Mouse (Mus musculus) layer of hippocampus, postnatal 10 days (tissue): Measurements from ENCODE around the gene Bcl11b. TPM values are rescaled to one million over a fixed set of nuclear protein-coding genes. Genes with fewer than 3 reads are reported as not detected.

ENCODE experiments used
- DNase-seq, 2 experiments: peaks; one replicate each; pipeline ENCODE4 v3.0.0; 2021; ENCODE audit warnings: low spot score in 2 of 2
- total RNA-seq, 2 experiments: library from RNA; stranded (reverse); gene quantifications; 2 replicates each; pipeline ENCODE4 v1.2.3; 2021

Gene Bcl11b
- total RNA-seq, 2 experiments from 2014 or later: 118 to 127 TPM

DNA sequence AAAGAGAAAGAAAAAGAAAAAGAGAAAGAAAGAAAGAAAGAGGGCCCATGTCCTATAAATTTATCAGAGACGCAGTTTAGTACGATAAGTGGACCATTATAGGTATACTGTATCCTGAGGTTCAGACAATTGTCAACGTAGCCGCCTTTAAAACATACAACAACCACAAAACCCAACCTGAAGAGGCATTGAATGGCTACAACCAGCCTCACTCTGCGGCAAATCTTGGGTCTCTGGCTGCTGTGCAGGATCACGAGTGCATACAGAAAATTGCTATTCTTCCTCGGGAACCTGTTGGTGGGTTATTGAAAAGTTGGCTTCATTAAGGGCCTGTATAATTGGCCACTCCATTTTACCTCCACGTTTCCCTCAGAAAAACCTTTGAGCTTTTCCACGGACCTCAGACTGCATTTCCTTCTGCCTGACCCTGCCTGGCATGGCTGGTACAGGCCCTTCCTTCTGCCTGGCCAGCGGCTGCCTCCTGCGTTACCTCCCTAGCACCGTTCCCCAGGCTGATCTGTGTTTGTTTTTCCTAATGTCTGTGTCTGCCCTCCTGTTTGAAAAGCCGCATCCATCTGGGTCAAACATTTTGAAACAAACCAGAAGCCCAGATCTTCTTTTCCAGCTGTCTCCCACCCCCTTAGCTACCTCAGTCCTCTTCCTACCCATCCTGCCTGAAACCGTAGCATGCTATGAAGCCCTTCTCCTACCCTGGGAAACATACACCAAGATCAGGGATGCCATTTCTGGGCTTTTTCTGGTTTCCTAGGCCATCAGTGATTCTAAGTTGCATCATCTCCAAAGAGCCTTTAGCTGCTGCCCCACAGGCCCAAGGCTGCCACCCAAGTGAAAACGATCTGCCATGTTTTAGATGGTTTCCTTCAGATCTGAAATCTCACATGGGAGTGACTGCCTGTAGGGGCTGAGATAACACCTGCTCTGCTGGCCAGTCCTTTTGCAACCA, 3.4 kb downstream of the Bcl11b start:
- peak in 1 of 2 experiments; percentile 8 for DNase-seq

GRCm38 (mm10) chr12:107998746-107999145, 4.7 kb downstream of the Bcl11b start:
- DNase-seq: peak; percentile 91

- DNase-seq: peak in 1 of 2 experiments; percentile 22
These were observed 5.5 kb downstream of the Bcl11b start for GRCm38 (mm10) chr12:107997901-107998300.

DNA sequence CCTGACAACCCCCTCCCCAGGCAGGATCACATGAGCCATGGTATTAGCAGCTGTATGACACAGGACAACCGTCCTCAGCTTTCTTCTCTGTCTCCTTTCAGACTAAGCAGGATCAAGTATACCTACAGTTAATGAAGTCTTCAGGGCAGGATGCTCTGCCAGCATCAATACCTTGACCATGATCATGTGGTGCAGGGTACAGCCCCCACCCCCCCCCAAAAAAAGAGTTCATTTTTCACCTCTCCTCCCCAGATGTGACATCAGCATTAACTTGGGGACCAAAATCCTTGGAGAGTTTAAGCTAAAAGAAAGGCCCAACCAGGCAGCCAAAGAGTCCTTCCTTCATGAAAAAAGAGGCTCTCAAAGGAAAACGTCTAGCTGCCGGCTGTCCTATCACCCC, 6.2 kb downstream of the Bcl11b start:
- no peak for DNase-seq

- no peak for DNase-seq
These were observed 6.6 kb downstream of the Bcl11b start for GRCm38 (mm10) chr12:107996773-107997172.

- DNase-seq: no peak
These were observed 7.2 kb downstream of the Bcl11b start for GRCm38 (mm10) chr12:107996216-107996615.

DNA sequence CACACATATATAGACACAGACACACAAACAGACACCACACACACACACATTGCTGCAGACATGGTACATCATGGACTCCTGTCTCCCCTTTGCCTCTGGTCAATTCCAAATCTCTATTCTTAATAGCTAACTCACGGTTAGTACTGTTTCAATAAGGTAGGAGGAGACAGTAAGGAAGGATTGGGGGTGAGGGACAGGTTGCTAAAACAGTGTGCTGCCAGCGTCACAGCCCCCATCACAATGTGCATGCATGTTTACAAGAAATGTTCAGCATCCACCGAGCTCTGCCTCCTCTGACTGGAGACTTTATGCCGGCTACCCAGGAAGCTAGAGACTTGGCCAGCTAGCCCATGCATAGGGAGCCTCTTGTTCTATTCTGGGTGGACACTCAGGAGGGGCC, 9.0 kb downstream of the Bcl11b start:
- DNase-seq: no peak

DNA sequence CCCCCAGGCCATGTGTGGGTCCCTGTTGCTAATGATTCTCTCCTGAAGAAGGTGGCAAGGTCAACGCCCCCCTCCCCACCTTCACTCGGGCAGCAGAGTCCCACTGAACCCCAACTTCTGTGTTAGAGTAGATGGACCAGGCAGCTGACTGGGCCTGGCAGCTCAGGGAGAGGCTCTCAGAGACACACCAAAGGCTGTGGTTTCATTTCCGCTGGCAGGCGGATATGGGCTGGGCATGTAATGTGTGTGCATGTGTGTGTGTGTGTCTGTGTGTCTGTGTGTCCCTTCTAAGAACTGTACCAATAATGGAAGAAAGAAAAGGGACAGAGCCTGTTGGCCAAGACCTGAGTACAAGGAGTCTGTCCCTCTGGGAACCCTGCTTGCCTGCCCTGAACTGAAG, 10.4 kb downstream of the Bcl11b start:
- no peak for DNase-seq

- no peak for DNase-seq
These were observed 12.2 kb downstream of the Bcl11b start for GRCm38 (mm10) chr12:107991191-107991590.

DNA sequence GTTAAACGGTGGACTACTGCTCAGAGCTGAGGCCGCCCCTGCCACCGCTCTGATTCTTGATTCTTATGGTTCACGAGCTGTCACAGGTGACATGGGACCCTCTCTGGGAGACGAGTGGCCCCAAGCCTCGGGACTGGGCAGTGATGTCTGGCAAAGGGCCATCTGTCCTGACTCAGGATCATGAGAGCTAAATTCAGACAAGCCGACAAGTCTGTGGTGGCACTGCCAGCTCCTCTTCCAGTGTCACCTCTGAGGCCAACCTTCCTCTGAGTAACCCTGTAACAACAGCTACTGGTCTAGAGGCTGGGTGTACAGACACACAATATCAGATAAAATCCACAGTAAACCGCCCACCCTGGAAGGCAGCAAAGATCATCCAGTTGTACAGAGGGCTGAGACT, 20.2 kb downstream of the Bcl11b start:
- DNase-seq: no peak

GRCm38 (mm10) chr12:107982306-107982705, 21.1 kb downstream of the Bcl11b start:
- no peak for DNase-seq

DNA sequence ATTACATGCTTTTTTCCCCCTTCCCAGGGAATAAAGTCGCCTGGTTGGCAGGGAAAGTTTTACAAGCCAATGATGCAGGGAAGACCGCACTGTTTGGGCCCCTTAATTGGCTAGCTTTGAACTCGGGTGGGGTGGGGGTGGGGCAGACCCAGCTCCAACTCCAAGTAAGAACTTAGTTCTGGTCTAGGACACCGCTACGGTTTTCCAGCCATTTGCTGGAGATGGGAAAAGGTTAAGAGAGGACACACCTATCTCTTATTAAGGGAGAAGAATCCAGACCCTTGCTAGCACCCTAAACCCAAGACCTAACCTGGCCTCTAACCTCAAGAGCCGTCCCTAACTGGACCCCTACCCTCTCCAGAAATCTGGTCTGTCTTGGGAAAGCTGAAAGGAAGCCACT, 22.2 kb downstream of the Bcl11b start:
- no peak for DNase-seq

GRCm38 (mm10) chr12:107980261-107980961, 23.0 kb downstream of the Bcl11b start:
- DNase-seq: no peak

- DNase-seq: no peak
These were observed 23.6 kb downstream of the Bcl11b start for GRCm38 (mm10) chr12:107979710-107980260.

DNA sequence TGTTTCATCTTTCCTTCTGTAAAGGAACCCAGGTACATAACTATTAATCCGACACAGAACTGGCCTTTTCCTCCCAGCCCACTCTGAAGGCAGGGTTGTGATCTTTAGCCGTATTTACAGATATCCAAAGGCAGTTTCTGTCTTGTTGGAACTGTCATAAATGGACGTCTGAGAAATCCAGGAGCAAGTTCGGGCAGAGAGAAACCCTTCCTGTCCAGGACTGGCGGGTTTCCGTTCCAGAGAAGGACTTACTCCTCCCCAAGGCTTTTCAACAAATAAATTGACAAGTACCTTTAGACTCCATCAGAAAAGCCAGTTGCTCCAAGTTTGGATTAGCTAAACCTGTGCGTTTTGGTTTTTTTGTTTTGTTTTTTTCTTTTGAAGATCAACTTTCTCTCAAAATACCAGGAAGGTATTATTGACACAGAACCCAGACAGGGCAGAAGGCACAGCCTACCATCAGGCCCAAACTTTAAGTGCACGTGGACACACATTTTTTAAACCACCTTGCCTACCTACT, 24.6 kb downstream of the Bcl11b start:
- DNase-seq: no peak

DNA sequence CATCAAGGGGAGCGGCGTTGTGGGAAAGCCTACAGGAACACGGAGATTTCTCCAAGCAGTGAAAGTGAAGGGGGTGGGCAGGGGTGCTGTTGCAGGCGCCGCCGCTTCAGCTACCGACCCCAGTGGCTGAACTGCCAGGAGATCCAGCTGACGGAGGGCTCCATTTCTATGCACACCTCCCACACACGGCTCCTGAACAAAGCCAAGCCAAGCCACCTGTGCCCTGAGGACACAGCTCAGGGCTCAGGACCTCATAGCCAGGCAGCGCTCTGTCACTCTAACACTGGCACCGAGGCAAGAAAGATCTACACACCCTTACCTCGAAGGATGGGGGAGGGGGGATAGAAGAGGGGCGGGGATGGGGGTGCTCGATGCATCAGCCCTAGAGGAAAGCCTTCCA, 25.3 kb downstream of the Bcl11b start:
- DNase-seq: no peak

- no peak for DNase-seq
These were observed 25.9 kb downstream of the Bcl11b start for GRCm38 (mm10) chr12:107977534-107977933.

GRCm38 (mm10) chr12:107977086-107977485, 26.3 kb downstream of the Bcl11b start:
- no peak for DNase-seq

- DNase-seq: no peak
These were observed 26.8 kb downstream of the Bcl11b start for GRCm38 (mm10) chr12:107976571-107977001.

- no peak for DNase-seq
These were observed 27.4 kb downstream of the Bcl11b start for GRCm38 (mm10) chr12:107975897-107976570.

- no peak for DNase-seq
These were observed 27.9 kb downstream of the Bcl11b start for GRCm38 (mm10) chr12:107975479-107975896.
